Mouse (Mus musculus): Measurements from ENCODE around the gene Tcf20.

DNA sequence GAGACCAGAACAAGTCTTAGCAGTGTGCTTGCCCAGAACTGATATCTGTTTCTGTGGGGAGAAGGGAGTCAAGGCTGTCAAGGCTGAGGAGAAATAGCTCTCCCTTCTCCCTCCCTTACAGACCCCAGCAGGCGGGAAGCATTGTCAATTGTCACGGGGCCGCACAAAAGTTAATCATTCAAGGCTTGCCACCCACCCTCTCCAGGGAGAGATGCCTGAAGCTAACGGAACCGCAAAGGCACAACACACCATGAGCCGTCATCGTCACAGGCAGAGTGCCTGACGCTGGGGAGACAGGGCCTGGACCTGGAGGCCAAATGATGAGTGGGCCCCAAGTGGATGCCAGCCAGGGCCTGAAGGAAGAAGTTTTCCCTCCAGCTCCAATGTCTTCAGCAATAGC is 22.8 kb upstream of the Tcf20 start:
- TF ChIP-seq CTCF (IDR thresholded peaks at IDR 0.05 in 2 of 3, conservative IDR thresholded peaks at IDR 0.05 in 1 of 3; ENCODE audit: control insufficient read depth in 1 of 3, insufficient read depth in 1 of 3, low read depth in 2 of 3, low read length in 3 of 3, poor library complexity in 1 of 3, severe bottlenecking in 1 of 3) = no peak
- TF ChIP-seq MYC (IDR thresholded peaks at IDR 0.05; ENCODE audit: low read depth, low read length) = no peak
- TF ChIP-seq ETS1 (IDR thresholded peaks at IDR 0.05; ENCODE audit: low read depth, low read length) = no peak
- no peak for TF ChIP-seq ZC3H11A (IDR thresholded peaks at IDR 0.05; ENCODE audit: low read depth, low read length)
- TF ChIP-seq CHD1 (IDR thresholded peaks at IDR 0.05; ENCODE audit: low read depth, low read length) = no peak
- TF ChIP-seq POLR2A (IDR thresholded peaks at IDR 0.05; ENCODE audit: control insufficient read depth in 1 of 2, insufficient read depth in 1 of 2, low read depth in 1 of 2, low read length in 2 of 2, poor library complexity in 1 of 2) = no peak

All from MEL (cell line).